Mouse (Mus musculus): ENCODE data around the gene Cttn.

Cttn gene

DNA sequence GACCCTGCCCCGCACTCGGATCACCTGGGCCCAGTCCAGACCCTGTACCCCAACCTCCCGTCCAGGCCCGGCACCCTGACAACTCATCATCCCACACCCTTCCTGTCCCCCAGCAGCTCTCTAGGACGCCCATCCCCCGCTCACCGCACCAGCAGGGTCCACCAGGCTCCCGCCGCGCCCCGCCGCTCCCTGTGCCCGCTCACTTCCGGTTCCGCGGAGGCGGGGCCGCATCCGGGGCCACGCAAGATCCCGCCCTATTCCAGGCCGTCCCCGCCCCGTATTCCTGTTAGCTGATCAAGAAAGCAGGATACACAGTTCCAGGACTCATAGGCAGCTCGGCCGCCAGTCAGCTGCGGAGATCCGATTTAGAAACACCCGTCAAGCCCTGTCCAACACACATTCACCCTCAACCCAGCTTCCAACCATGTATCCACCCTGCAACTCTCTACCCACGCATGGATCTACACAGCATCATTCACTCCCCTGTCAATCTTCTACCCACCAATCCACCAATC is at the start of gene Cttn:
Gene Cttn (minus strand): TSS at position 465 of the 515 bp plus-strand sequence.
- DNase-seq: peak; percentile 95

- DNase-seq: peak; percentile 62
Measured at GRCm38 (mm10) chr7:144519852-144520251, 49.0 kb upstream of the Cttn start.

DNA sequence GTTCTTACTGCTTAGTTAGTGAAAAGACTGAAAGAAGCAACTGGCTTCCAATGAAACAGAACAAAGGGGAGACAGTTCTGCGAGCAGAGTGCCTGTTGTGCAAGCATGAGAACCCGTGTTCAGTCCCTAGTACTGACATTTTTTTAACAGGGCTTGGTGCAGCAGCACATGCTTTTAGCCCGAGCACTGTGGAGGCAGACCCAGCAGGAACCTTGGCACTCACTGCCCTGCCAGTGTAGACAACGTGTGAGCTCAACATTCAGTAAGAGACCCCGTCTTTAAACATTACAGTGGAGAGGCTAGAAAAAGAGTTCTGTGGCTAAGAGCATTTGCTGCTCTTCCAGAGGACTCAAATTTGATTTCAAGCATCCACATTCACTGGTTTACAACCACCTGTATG is 45.9 kb upstream of the Cttn start:
- no peak for DNase-seq

DNA sequence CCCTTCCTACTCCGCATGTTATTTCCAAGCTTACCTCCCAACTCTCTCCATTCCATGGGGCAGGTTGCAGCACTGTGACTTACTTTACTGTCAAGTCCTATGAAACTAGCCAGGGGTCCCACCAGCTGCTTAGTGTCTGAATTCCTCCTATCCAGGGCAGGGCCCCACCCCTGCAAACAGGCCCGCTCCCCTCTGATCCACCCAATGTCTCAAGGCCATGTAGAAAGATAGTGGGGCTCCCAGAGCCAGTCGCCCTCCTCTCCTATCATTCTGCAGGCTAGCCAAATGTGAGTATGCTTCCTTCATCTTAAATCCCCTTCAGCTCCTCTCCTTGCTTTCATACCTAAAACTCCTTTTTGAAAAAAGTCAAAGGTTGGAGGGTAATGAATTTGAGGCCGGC is 38.3 kb upstream of the Cttn start:
- no peak for DNase-seq

DNA sequence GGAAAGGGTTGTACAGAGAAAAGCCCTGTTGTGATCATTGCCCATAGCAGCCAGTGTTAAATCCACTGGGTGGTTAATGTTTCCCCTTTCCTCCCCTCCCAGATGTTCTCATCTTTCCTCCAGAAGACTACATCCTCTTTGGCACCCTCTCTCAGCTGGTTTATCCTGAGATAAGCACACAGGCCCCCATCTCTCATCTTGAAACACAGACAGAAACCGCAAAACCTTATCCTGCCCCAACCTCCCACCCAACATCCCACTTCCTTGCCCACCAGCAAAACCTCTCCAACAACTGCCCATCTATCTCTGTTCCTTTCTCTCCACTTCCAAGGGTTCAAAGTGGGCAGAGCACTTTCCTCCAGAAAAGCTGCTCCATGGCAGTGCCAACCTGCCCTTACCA is 36.0 kb upstream of the Cttn start:
- DNase-seq: no peak

DNA sequence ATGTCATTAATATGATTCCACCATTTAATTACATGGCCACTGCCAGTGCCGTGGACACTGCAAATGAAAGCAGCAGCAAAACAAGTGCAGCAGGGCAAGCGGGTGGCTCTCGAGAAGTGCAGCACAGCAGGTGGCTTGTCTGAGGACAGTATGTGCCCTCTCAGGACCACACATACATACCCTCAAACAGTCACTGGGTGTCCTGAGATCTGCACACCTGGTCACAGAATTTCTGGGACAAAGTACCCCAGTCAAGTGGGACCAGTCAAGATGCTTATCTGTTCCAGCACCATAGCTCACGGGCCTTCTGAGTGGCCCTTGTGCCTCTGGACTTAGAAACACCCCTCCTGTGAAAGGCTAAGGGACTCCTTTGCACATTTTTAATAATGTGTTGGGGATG is 33.1 kb upstream of the Cttn start:
- peak; percentile 7 for DNase-seq

DNA sequence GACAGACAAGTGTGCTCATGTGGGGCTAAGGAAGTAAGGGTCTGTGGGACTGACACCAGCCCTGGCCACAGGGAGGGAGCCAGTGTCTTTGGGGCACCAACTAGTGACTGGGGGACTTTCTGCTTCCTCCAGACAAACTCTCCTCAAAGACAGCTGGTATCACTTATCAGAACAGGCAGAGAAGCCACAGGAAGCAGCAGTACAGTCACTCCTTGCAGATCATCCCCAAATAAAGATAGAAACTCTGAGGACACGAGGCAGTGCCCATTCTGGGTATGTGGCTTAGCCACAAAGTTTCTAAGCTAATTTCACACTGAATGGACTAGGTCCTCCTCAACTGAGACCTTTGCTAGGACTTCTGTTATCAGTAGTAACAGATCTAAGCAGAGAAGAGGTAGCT is 22.1 kb upstream of the Cttn start:
- no peak for DNase-seq

- DNase-seq: no peak
Measured at GRCm38 (mm10) chr7:144490201-144490873, 19.5 kb upstream of the Cttn start.

GRCm38 (mm10) chr7:144489067-144489774 is 18.4 kb upstream of the Cttn start:
- DNase-seq: peak; percentile 16

DNA sequence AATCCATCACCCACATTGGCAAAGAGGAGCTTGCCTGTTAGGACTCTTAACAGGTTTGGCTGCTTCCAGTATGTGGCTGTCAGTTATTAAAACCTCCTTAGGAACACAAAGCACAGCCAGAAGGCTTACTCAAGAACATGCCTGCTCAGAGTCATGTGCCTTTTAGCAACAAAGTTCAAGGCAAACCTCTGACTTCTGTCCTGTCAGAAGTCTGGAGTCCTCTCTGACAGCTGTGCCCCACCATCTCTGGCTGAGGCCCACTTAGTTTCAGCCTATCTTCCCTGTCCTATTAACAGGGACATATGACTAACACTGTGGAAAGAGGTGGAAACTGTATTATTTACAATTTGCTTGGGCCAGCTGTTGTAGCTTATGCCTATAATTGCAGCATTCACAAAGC is 9.5 kb upstream of the Cttn start:
- no peak for DNase-seq

GRCm38 (mm10) chr7:144479569-144479968 is 8.8 kb upstream of the Cttn start:
- DNase-seq: no peak

GRCm38 (mm10) chr7:144475741-144476140 is 4.9 kb upstream of the Cttn start:
- no peak for DNase-seq

GRCm38 (mm10) chr7:144473486-144473885 is 2.7 kb upstream of the Cttn start:
- no peak for DNase-seq

- DNase-seq: no peak
Measured at GRCm38 (mm10) chr7:144471103-144471502, 294 bp upstream of the Cttn start.

DNA sequence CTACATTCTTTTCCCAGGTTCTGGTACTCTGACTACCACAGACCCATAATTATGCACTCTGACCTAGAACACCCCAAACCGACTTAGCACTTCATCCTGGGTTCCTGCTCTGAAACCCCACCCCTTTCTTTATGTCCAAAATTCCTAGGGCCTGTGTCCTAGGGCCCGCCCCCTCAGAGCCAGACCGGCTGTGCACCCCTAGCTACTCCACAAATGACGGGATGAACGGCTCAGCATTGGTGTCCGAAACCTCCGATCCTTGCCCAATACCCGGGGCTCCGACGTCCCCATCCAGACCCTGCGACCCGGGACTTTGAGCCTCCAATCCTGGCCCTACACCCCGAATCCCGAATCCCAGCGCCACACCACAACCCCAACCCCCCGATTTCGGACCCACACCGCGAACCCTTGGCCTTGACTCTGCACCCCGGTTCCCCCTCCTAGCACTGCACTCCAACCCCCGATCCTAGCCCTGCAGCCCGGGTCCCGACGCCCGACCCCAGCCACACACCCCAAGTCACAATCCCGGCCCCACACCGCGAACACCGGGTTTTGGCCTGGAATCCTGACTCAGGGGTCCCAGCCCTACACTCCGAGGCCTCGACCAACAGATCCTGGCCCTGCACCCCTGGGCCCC is 783 bp downstream of the Cttn start:
- peak; percentile 2 for DNase-seq

GRCm38 (mm10) chr7:144469181-144469641 is 1.6 kb downstream of the Cttn start:
- peak; percentile 62 for DNase-seq

GRCm38 (mm10) chr7:144468741-144469140 is 2.1 kb downstream of the Cttn start:
- no peak for DNase-seq

- DNase-seq: no peak
Measured at GRCm38 (mm10) chr7:144462577-144462976, 8.2 kb downstream of the Cttn start.

GRCm38 (mm10) chr7:144461246-144461902 is 9.4 kb downstream of the Cttn start:
- no peak for DNase-seq

GRCm38 (mm10) chr7:144458881-144459280 is 11.9 kb downstream of the Cttn start:
- DNase-seq: no peak

- no peak for DNase-seq
Measured at GRCm38 (mm10) chr7:144450661-144451060, 20.1 kb downstream of the Cttn start.

DNA sequence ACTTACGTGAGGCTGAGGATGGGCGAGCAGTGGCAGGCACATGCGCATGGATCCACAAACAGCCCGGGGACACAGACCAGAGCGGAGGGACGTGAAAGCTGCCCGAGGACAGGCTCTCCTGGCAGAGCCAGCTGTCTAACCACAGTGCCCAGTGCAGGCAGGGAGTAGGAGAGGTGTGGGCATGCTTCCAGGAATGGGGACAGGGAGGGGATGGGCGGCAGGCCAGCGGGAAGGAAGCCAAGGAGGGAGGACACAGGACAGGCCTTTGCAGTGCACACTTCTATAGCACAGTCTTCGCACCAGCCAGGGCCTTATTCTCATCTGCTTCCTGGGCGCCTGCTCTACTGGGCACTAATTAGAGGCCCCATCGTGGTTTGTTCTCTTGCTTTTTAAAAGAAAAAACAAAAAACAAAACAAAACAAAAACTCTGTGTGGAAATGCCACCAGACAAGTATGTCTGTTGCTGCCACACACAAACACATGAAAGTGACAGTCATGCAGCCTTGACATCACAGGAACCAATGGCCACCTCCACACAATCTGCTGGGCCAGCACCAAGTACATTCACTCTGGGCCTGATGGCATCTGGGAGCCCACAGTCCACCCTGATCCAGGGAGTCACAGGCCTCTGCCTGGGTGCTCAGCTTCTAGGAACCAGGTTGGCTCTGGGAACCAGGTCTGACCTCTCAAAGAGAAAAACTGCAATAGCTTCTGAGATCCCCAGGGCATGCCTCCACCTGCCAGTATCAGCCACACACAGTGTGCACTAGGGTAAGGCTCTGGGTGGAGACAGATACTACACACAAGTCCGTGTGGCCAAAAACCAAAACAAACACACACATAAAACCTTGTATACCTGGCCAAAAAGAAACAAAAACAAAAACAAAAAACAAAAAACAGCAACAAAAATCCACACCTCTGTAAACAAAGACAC is 20.9 kb downstream of the Cttn start:
- peak; percentile 88 for DNase-seq
